Mouse (Mus musculus): ENCODE data around the gene Rps6kl1. TPM values are rescaled to one million over a fixed set of nuclear protein-coding genes. Genes with fewer than 3 reads are reported as not detected.

The Rps6kl1 gene
- 10 to 100 TPM; 38.8 to 39.5 TPM for total RNA-seq (2021)

- intact Hi-C loops (cut with DNase I) = no loop called here
- peak; percentile 70 to 79 for DNase-seq (ENCODE audit: extremely low spot score in 1 of 2, low spot score in 2 of 2)
These were observed at the start of gene Rps6kl1 for GRCm38 (mm10) chr12:85151002-85151774. Gene Rps6kl1, minus strand, starts transcription at chr12:85151264.

DNA sequence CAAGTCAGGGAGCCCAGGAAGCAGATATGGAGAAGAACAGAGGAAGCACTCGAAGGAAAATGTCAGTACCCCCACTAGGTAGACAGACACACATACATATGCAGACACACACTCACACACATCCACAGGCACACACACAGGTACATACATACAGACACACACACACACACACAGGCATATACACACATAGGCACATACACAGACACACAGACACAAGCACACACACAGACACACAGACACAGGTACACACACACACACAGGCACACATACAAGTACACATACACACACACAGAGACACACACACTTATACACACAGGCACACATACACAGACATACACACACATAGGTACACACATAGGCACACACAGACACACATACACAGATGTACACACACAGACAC is 48.9 kb upstream of the Rps6kl1 start:
- intact Hi-C loops (cut with DNase I) = no loop called here
- no peak for DNase-seq (ENCODE audit: extremely low spot score in 1 of 2, low spot score in 2 of 2)

- DNase-seq (ENCODE audit: extremely low spot score in 1 of 2, low spot score in 2 of 2) = no peak
- intact Hi-C loops (cut with DNase I) = no loop called here
These were observed 46.9 kb upstream of the Rps6kl1 start for GRCm38 (mm10) chr12:85197936-85198335.

- intact Hi-C loops (cut with DNase I) = no loop called here
These were observed 46.3 kb upstream of the Rps6kl1 start for GRCm38 (mm10) chr12:85197371-85197770.

DNA sequence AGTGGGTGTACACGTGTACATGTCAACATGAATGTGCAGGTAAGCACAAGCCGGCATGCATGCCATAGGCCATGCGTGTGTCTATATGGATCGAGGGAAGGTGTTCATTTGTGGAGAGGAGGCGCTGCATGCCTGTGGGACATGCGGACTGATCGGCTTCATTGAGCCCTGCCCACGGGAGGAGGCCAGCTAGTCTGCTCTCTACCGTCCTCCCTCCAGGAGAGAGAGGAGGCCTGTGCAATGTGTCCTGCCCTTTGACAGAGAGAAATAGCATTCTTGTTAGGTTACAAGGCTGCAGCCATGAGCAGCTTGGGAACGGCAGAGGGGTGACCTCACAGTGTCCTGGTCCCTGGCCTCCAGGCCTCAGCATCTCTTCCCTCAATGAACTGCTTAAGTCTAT is 45.1 kb upstream of the Rps6kl1 start:
- intact Hi-C loops (cut with DNase I) = no loop called here
- DNase-seq (ENCODE audit: extremely low spot score in 1 of 2, low spot score in 2 of 2) = no peak

More at GRCm38 (mm10) chr12:85197371-85197770, 46.3 kb upstream of the Rps6kl1 start:
- no peak for DNase-seq (ENCODE audit: extremely low spot score in 1 of 2, low spot score in 2 of 2)

DNA sequence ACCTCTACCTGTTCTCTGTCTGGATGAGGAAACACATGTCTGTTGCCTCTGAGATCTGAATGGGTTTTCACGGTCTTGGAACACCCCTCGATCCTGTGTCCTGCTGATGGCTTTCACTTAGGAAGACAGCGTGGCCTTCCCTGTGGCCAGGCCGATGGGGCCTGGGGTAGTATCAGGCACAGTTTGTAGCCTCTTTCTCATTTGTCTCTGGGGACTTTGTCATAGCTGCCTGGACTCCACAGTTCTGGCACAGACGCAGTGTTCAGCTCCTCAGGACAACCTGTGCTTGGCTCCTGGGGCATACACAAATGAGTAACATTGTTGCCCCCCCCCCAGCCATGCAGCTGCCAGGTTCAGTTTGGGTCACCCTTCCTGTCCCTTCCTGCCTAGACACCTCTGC is 44.0 kb upstream of the Rps6kl1 start:
- no peak for DNase-seq (ENCODE audit: extremely low spot score in 1 of 2, low spot score in 2 of 2)
- intact Hi-C loops (cut with DNase I) = no loop called here

- peak; percentile 36 to 88 for DNase-seq (ENCODE audit: extremely low spot score in 1 of 2, low spot score in 2 of 2)
- intact Hi-C loops (cut with DNase I) = no loop called here
These were observed 43.6 kb upstream of the Rps6kl1 start for GRCm38 (mm10) chr12:85194623-85195018.

DNA sequence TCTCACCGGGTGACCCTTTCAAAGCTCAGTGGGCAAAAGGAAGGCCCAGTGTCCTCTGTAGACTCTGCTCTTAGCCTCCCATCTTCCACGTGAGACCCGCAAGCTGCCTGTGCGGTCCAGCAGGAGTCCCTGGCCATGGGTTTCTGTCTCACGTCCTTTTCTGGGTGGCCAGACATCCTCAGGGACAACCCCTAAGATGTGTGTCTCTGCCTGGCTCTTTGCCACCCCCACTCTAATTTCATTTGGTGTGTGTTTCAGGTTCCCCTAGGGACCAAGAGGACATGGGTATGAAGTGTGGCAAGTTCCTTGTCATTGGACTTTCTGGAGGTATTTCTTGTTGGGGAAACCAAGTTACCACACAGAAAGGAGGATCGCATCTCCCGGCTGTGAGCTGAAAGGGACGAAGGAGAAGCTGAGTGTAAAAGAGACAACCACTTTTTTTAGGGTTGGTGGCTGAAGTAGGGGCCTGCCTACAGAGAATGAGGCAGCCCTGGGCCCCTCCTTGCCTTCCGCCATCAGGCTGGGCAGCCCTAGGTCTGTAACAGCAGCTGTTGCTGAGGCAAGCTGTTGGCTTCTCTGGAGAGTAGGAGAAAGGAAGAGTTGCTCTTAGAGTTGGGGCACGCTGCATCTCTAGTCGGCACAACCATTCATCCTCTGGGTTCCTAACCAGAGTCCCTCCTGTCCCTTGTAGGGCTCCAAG is 43.0 kb upstream of the Rps6kl1 start:
- no peak for DNase-seq (ENCODE audit: extremely low spot score in 1 of 2, low spot score in 2 of 2)
- intact Hi-C loops (cut with DNase I) = no loop called here

DNA sequence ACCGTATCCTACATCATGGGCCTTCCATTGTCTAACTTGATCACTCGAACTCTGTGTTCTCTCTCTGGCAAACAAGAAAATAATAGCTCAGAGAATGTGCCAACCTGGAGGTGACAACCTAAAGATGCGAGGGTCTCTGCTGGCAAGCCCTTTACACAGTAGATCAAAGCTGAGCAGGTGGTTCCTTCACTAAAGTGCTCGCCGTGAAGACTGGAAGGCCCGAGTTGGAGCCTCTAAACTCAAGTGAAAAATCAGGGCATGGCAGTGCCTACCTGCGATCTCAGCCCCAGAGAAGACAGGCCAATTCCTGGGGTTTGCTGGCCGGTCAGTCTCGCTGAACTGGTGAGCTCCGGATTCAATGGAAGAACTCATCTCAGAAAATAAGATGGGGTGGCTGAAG is 42.1 kb upstream of the Rps6kl1 start:
- intact Hi-C loops (cut with DNase I) = no loop called here
- no peak for DNase-seq (ENCODE audit: extremely low spot score in 1 of 2, low spot score in 2 of 2)

- peak in 1 of 2 experiments; percentile 69 for DNase-seq (ENCODE audit: extremely low spot score in 1 of 2, low spot score in 2 of 2)
- intact Hi-C loops (cut with DNase I) = no loop called here
These were observed 41.5 kb upstream of the Rps6kl1 start for GRCm38 (mm10) chr12:85192461-85193108.

DNA sequence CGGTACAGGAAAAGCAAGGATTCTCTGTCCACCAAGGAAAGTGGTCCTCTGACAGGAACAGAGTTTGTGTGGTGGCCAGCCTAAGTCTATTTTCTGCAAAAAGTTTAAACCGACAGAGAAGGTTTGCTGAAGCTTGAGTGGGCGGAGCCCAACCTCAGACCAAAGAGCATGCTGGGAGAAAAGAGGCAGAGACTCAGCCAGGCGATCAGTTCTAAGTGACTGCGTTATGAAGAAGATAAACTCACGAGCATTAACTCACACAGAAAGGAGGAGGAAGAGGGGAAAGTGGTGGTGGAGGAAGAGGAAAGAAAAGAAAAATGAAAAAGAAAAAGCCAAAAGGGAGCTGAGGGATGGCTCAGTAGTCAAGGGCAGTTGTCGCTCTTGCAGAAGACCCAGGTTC is 39.2 kb upstream of the Rps6kl1 start:
- intact Hi-C loops (cut with DNase I) = no loop called here
- DNase-seq (ENCODE audit: extremely low spot score in 1 of 2, low spot score in 2 of 2) = no peak

DNA sequence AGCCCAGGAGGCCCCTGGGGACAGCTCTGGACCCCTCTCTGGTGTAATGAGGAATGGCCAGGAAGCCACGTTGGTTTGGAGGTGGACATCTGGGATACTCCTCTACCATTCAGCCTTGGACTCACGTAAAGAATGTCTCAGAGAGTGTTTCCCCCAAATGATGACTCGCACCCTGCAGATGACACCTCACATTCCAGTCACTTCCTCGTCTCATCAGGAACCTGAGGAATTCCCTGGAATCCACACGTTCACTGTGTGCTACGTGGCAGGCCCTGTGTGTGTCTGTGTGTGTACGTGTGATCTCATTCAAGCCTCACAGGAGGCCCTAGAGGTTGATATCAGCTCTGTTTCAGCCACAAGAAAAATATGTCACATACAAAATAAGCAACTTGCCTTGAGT is 35.3 kb upstream of the Rps6kl1 start:
- intact Hi-C loops (cut with DNase I) = no loop called here
- DNase-seq (ENCODE audit: extremely low spot score in 1 of 2, low spot score in 2 of 2) = no peak

GRCm38 (mm10) chr12:85185810-85186209 is 34.7 kb upstream of the Rps6kl1 start:
- intact Hi-C loops (cut with DNase I) = no loop called here
- DNase-seq (ENCODE audit: extremely low spot score in 1 of 2, low spot score in 2 of 2) = no peak

DNA sequence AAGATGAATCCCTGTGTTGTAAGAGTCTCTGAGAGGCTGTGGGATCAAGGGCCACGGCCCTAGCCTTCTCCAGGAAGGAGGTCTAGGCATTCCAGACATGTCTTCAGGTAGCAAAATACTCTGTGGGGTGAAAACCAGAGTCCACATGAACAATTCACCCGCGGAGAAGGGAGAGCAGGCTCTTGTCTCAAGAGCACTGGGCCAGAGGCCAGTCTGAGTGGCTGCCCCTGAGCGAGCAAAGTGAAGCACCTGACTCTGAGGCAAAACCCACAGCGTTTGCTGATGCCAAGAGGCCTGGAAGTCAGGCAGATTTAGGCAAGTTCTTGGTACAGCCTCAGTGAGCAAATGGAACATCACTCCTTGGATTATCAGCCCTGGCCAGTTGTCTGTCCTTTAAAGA is 33.1 kb upstream of the Rps6kl1 start:
- no peak for DNase-seq (ENCODE audit: extremely low spot score in 1 of 2, low spot score in 2 of 2)
- intact Hi-C loops (cut with DNase I) = loop anchor here (5.0 kb wide), 1 partner anchor 33 kb away; the partner anchor contains the start of gene Eif2b2

DNA sequence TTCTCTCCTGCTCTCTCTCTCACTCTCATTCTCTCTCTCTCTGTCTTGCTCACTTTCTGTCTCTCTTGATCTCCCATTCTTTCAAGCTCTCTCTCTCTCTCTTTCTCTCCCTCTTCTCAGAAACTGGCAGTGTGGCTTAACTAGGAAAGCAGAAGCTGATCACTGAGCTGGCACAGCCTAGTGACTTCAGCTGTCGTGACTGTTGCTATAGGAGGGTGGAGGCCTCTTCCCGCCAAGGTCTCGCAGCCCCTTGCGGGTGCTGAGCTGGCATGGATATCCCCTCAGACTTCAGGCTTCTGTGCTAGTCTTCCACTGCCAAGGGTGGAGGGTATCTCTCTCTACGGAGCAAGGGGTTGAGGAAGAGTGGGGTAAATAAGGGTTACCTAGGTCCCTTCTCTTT is 31.8 kb upstream of the Rps6kl1 start:
- intact Hi-C loops (cut with DNase I) = loop anchor here (5.0 kb wide), 1 partner anchor 34 kb away; the partner anchor contains the start of gene Eif2b2
- no peak for DNase-seq (ENCODE audit: extremely low spot score in 1 of 2, low spot score in 2 of 2)

DNA sequence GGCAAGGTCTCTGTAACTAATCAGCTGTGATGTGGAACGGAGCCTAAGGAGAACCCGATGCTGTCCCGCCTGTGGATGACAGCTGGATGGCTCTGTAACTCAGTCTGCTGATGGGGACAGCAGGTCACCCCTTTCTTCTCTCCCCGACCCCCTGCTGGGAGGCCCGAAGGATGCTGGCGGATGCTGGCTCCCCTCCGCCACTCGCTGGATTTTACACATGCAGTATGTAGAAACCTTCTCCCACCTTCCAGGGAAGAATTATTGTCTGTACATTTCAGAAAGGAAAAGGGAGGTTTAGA is 31.2 kb upstream of the Rps6kl1 start:
- no peak for DNase-seq (ENCODE audit: extremely low spot score in 1 of 2, low spot score in 2 of 2)
- intact Hi-C loops (cut with DNase I) = loop anchor here (5.0 kb wide), 1 partner anchor 35 kb away; the partner anchor contains the start of gene Eif2b2

GRCm38 (mm10) chr12:85181475-85182344 is 30.6 kb upstream of the Rps6kl1 start:
- DNase-seq (ENCODE audit: extremely low spot score in 1 of 2, low spot score in 2 of 2) = no peak
- intact Hi-C loops (cut with DNase I) = loop anchor here (5.0 kb wide), 1 partner anchor 36 kb away; the partner anchor contains the start of gene Eif2b2

DNA sequence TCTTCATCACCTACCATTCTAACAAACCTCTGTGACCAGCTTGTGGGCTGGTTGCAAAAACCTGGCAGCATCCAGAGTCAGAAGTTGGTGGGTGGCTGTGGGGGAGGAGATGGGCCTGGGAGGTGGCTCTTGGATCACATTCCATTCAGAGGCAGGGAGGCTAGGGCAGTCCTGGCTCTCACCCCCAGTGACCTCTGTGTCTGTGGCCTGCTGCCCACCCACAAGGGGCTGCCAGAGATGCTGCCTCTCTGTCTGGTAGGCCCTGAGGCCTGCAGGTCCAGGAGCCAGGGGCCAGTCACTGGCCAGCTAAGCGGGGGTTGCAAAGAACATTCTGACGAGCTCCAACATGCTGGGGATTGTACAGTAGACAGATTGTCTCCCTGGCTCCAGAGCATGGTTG is 27.2 kb upstream of the Rps6kl1 start:
- intact Hi-C loops (cut with DNase I) = no loop called here
- no peak for DNase-seq (ENCODE audit: extremely low spot score in 1 of 2, low spot score in 2 of 2)

- intact Hi-C loops (cut with DNase I) = no loop called here
- DNase-seq (ENCODE audit: extremely low spot score in 1 of 2, low spot score in 2 of 2) = no peak
These were observed 26.7 kb upstream of the Rps6kl1 start, which contains the start of gene Pgf for GRCm38 (mm10) chr12:85177740-85178239. Gene Pgf, minus strand, starts transcription at chr12:85177790.

Measured in left cerebral cortex, postnatal 10 days (tissue).